Mouse (Mus musculus) thymus, adult 2 months (tissue): ENCODE measurements around the gene Ren1. TPM values are rescaled to one million over a fixed set of nuclear protein-coding genes. Genes with fewer than 3 reads are reported as not detected.

Source experiments
- DNase-seq: peaks from one replicate; pipeline ENCODE4 v3.0.0; 2021
- H3K27ac ChIP-seq: fragments of 200-500 bp; 2 replicates; pipeline ENCODE4 v1.5.1; 2012; ENCODE audit warnings: low read length, control low read depth; ENCODE audit not compliant: control insufficient read depth, insufficient read depth
- H3K27me3 ChIP-seq: fragments of 200-500 bp; 2 replicates; pipeline ENCODE4 v1.6.1; 2012; ENCODE audit warnings: mild to moderate bottlenecking, low read length, moderate library complexity, mixed read lengths; ENCODE audit not compliant: control insufficient read depth, insufficient read depth
- H3K36me3 ChIP-seq: fragments of 200-500 bp; 2 replicates; pipeline ENCODE4 v1.6.1; 2012; ENCODE audit warnings: mild to moderate bottlenecking, low read length, moderate library complexity; ENCODE audit not compliant: control insufficient read depth, insufficient read depth
- H3K4me1 ChIP-seq: fragments of 200-500 bp; replicated peaks from 2 replicates; pipeline ENCODE4 v1.6.1; 2012; ENCODE audit warnings: low read length; ENCODE audit not compliant: control insufficient read depth, insufficient read depth
- H3K4me3 ChIP-seq: fragments of 200-500 bp; 2 replicates; pipeline ENCODE4 v1.5.1; 2012; ENCODE audit warnings: mild to moderate bottlenecking, low read length, control low read depth, moderate library complexity; ENCODE audit not compliant: control insufficient read depth, insufficient read depth
- CTCF ChIP-seq: fragments of 200-500 bp; IDR thresholded peaks from 2 replicates; pipeline ENCODE4 v1.5.1; 2012; ENCODE audit warnings: mild to moderate bottlenecking, control low read depth, low read length, moderate library complexity, borderline replicate concordance; ENCODE audit not compliant: control insufficient read depth, poor library complexity, insufficient read depth; ENCODE audit errors: extremely low read depth
- POLR2A ChIP-seq: fragments of 200-500 bp; IDR thresholded peaks from 2 replicates; pipeline ENCODE4 v1.6.1; 2012; ENCODE audit warnings: mild to moderate bottlenecking, low read length, control low read depth, moderate library complexity; ENCODE audit not compliant: control insufficient read depth, poor library complexity, insufficient read depth; ENCODE audit errors: extremely low read depth
- whole genome bisulfite sequencing: fragments of 180-500 bp; shearing (Covaris S2); methylation state at CpG from one replicate; pipeline ENCODE4 v1.1.7; 2018; 5-methylcytosine and 5-hydroxymethylcytosine counted together
- polyA plus RNA-seq: library from polyadenylated mRNA; depleted of rRNA; stranded (reverse); fragments of >200 nt; gene quantifications from 2 replicates; pipeline ENCODE4 v1.2.3, GENCODE M21; 2012

The Ren1 gene
- polyA plus RNA-seq, 1 experiment: 0.65 TPM

- peak within 1 kb of the TSS; percentile 57 for H3K4me3 ChIP-seq
- peaks cover 13% of the 10 kb centered on the region for H3K4me1 ChIP-seq
- TF ChIP-seq POLR2A (no peak), CTCF (no peak)
- no peak within 1 kb of the TSS for H3K27ac ChIP-seq
- WGBS: 3% methylated on average over 51 of the region's 52 CpGs
- peaks cover 14% of the 10 kb centered on the region for H3K27me3 ChIP-seq
- DNase-seq: peak; percentile 55
- H3K36me3 ChIP-seq: no peaks in the 10 kb centered on the region
These were observed 13.1 kb downstream of the Ren1 start, which contains the start of gene Etnk2 for GRCm38 (mm10) chr1:133363276-133364021. TSS of gene Etnk2 (plus strand) at chr1:133363572.

DNA sequence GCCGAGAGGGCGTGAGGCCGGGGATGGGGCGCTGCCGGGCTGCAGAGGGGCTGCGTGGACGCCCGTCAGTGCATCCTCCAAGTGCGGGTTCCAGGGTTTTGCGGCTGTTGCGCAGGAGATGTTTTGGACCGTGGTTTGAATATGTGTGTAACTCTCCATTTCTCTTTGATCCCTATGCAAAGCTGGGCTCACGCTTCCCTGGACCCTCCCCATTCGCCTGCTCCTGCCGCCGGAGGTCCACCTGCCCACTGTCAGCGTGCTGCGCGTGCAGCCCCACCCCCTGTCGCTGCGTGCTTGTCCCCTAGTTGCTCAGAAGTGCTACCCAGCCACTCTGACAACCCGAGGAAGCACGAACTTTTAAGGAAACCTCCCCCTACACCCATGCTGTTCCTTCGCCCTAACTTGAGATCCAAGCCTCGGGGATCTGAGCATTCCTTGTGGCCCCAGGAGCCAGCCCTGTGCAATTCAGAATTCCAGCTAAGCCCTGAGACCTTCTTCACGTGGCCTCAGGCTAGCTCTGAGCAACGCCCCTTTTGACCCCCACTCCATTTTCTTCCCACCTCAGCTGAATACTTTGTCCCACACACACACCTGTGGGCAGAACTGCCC, 13.8 kb downstream of the Ren1 start:
- Histone ChIP-seq H3K4me1 (peaks cover 13% of the 10 kb centered on the region), H3K4me3 (peak overlapping the region; percentile 57), H3K27me3 (peaks cover 14% of the 10 kb centered on the region), H3K36me3 (no peaks in the 10 kb centered on the region), H3K27ac (no peak overlapping the region)
- DNase-seq: no peak
- 17% methylated on average over 27 of the region's 27 CpGs for WGBS
- no peak for TF ChIP-seq CTCF
- TF ChIP-seq POLR2A: no peak

GRCm38 (mm10) chr1:133364890-133365289, 14.6 kb downstream of the Ren1 start:
- Histone ChIP-seq H3K4me3 (no peak overlapping the region), H3K27me3 (peaks cover 14% of the 10 kb centered on the region), H3K27ac (no peak overlapping the region), H3K36me3 (no peaks in the 10 kb centered on the region), H3K4me1 (peaks cover 13% of the 10 kb centered on the region)
- WGBS: 86% methylated on average over 2 of the region's 2 CpGs
- TF ChIP-seq CTCF: no peak
- no peak for TF ChIP-seq POLR2A
- no peak for DNase-seq

- WGBS: 76% methylated on average over 10 of the region's 10 CpGs
- peaks cover 14% of the 10 kb centered on the region for H3K27me3 ChIP-seq
- H3K4me3 ChIP-seq: no peak overlapping the region
- peaks cover 13% of the 10 kb centered on the region for H3K4me1 ChIP-seq
- TF ChIP-seq POLR2A (no peak), CTCF (no peak)
- DNase-seq: no peak
- H3K36me3 ChIP-seq: no peaks in the 10 kb centered on the region
- H3K27ac ChIP-seq: no peak overlapping the region
These were observed 16.8 kb downstream of the Ren1 start for GRCm38 (mm10) chr1:133366951-133367605.

- no peak for DNase-seq
- peaks cover 13% of the 10 kb centered on the region for H3K4me1 ChIP-seq
- no peaks in the 10 kb centered on the region for H3K36me3 ChIP-seq
- WGBS: 58% methylated on average over 11 of the region's 11 CpGs
- peaks cover 14% of the 10 kb centered on the region for H3K27me3 ChIP-seq
- H3K4me3 ChIP-seq: no peak overlapping the region
- TF ChIP-seq POLR2A (no peak), CTCF (no peak)
- H3K27ac ChIP-seq: no peak overlapping the region
These were observed 17.5 kb downstream of the Ren1 start for GRCm38 (mm10) chr1:133367606-133368488.

- no peak for TF ChIP-seq POLR2A
- no peak for TF ChIP-seq CTCF
- WGBS: 88% methylated on average over 10 of the region's 10 CpGs
- no peak for DNase-seq
- Histone ChIP-seq H3K36me3 (no peaks in the 10 kb centered on the region), H3K27me3 (peaks cover 9% of the 10 kb centered on the region), H3K27ac (no peak overlapping the region), H3K4me1 (peaks cover 6% of the 10 kb centered on the region), H3K4me3 (no peak overlapping the region)
These were observed 18.3 kb downstream of the Ren1 start for GRCm38 (mm10) chr1:133368644-133369043.
